Mouse (Mus musculus): ENCODE data around the gene Smc3. TPM values are rescaled to one million over a fixed set of nuclear protein-coding genes. Genes with fewer than 3 reads are reported as not detected.

Gene Smc3
- polyA plus RNA-seq, 1 experiment, result 40.6 TPM

DNA sequence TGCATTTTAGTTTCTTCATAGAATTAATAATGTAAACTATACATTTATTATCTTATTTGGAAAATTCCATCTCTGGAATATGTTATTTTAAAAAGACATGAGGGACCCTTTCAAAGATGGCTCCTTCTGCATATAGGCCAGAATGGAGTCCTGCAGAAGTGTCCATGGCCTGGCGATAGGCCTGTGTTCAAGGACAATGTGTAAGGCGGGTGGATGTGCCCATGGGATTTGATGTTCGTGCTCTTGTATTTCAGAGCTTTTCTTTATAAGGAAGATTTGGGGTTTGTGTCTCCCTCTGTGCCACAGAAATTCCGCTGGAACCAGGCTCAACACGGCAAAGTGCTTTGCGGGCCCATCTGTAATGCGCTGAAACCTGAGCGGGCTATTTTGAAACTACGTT is 79.0 kb downstream of the Smc3 start:
- Histone ChIP-seq H3K4me1 (ENCODE audit: control insufficient read depth, insufficient read depth, low read length) (no peaks in the 10 kb centered on the region), H3K4me3 (ENCODE audit: insufficient read depth, low read length) (no peak overlapping the region), H3K27ac (ENCODE audit: insufficient read depth, low read depth, low read length) (no peak overlapping the region)
- no peak for TF ChIP-seq POLR2A (IDR thresholded peaks at IDR 0.05; ENCODE audit: borderline replicate concordance, low read depth, low read length)
- TF ChIP-seq CTCF (IDR thresholded peaks at IDR 0.05; ENCODE audit: low read depth, low read length), result no peak

DNA sequence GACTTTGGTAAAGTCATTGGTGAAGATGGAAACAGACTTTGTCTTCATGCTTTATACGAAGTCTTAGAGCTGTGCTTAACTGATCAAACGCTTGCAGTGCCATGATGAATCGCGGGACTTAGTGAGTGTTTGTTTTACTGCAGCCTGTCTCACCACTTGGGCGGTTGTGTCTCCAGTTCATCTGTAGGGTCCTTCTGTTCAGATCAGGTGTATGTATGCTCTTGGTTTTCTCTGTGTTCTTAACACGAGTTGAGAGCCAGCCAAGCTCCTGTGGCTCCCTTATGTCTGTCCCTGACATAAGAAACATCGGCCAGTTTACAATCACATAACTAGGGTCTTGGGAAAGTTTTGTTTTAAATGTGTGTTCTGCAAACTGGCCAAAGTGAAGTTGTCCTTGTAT is 79.8 kb downstream of the Smc3 start:
- TF ChIP-seq POLR2A (IDR thresholded peaks at IDR 0.05; ENCODE audit: borderline replicate concordance, low read depth, low read length) (no peak), CTCF (IDR thresholded peaks at IDR 0.05; ENCODE audit: low read depth, low read length) (no peak)
- Histone ChIP-seq H3K4me1 (ENCODE audit: control insufficient read depth, insufficient read depth, low read length) (no peaks in the 10 kb centered on the region), H3K4me3 (ENCODE audit: insufficient read depth, low read length) (no peak overlapping the region), H3K27ac (ENCODE audit: insufficient read depth, low read depth, low read length) (no peak overlapping the region)

DNA sequence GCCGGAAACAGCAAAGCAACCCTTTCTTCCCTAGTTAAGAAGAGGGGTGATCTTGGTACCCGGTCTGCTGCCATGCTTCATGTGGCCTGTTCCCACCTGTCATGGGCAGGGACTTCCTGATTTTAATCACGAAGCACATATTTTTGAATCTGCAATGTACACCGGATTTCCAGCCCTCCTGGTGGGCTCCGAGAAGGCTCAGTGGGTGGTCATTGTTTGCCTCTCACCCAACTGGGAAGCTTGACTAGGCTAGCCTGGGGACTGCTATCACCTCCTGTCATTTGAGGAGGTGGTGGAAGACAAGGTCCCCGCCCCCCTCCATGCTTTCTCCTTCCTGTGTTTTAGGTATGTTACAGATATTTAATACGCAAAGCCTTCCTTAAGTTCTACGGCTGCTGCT is 82.2 kb downstream of the Smc3 start:
- Histone ChIP-seq H3K4me1 (ENCODE audit: control insufficient read depth, insufficient read depth, low read length) (no peaks in the 10 kb centered on the region), H3K4me3 (ENCODE audit: insufficient read depth, low read length) (no peak overlapping the region), H3K27ac (ENCODE audit: insufficient read depth, low read depth, low read length) (no peak overlapping the region)
- TF ChIP-seq CTCF (IDR thresholded peaks at IDR 0.05; ENCODE audit: low read depth, low read length) (no peak), POLR2A (IDR thresholded peaks at IDR 0.05; ENCODE audit: borderline replicate concordance, low read depth, low read length) (no peak)

DNA sequence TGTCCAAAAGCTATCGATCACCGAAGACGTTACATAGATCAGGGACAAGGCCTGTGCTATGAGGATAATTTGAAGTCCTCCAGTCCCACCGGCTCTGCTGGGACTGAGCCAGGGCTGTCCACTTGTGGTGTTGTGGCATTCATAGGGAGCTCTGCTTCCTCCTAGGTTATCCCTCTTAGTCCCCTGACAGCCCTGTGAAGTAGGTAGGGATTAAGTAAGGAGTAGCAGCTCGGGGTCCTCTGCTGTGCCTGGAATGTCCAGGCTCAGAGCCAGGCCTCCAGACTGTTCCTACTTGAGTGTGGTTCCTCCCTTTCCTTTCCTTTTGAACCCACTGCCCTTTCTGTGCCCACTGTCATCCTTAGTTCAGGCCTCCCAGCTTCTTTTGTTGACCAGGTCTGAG is 87.4 kb downstream of the Smc3 start:
- H3K4me1 ChIP-seq (ENCODE audit: control insufficient read depth, insufficient read depth, low read length), result no peaks in the 10 kb centered on the region

DNA sequence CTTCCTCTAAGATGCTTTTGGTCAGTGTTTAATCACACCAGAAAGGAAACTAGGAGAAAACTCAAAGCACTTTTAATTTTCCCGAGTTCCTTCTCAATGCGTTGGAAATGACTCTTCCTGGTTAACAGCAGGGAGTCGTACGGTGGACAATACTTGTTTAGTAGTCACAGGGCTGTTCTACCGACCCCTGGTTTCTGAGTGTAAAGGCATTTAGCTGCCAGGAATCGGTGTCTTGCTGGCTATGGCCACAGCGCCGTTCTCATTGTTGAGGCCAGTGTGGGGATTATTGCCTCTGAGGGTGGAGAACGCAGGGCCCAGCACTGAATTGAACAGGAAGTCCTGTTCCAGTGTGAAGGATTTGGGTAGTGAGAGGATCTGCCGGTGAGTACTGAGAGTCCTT is 90.6 kb downstream of the Smc3 start:
- no peak overlapping the region for H3K4me3 ChIP-seq (ENCODE audit: insufficient read depth, low read length)
- no peak for TF ChIP-seq CTCF (IDR thresholded peaks at IDR 0.05; ENCODE audit: low read depth, low read length)
- no peak for TF ChIP-seq POLR2A (IDR thresholded peaks at IDR 0.05; ENCODE audit: borderline replicate concordance, low read depth, low read length)
- H3K27ac ChIP-seq (ENCODE audit: insufficient read depth, low read depth, low read length), result no peak overlapping the region
- H3K4me1 ChIP-seq (ENCODE audit: control insufficient read depth, insufficient read depth, low read length), result no peaks in the 10 kb centered on the region

More for the DNA sequence above, 87.4 kb downstream of the Smc3 start:
- Histone ChIP-seq H3K4me3 (ENCODE audit: insufficient read depth, low read length) (no peak overlapping the region), H3K27ac (ENCODE audit: insufficient read depth, low read depth, low read length) (no peak overlapping the region)
- TF ChIP-seq CTCF (IDR thresholded peaks at IDR 0.05; ENCODE audit: low read depth, low read length) (no peak), POLR2A (IDR thresholded peaks at IDR 0.05; ENCODE audit: borderline replicate concordance, low read depth, low read length) (no peak)

DNA sequence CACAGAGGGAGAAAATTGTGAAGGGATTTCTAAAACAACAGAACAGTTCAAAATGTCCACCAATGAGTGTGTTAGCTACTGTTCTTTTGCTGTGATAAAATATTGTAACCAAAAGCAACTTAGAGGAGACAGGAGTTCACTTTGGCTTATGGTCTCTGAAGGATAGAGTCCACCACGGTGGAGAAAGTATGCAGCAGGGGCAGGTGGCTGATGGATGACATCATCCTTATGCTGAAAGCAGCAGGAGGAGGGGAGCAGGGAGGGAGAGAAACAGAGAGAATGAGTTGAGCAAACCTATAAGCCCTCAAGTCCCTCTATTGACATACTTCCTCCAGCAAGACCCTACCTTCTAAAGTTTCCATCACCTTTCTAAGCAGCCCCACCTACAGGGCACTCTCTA is 93.8 kb downstream of the Smc3 start:
- no peak for TF ChIP-seq CTCF (IDR thresholded peaks at IDR 0.05; ENCODE audit: low read depth, low read length)
- no peak for TF ChIP-seq POLR2A (IDR thresholded peaks at IDR 0.05; ENCODE audit: borderline replicate concordance, low read depth, low read length)
- Histone ChIP-seq H3K4me3 (ENCODE audit: insufficient read depth, low read length) (no peak overlapping the region), H3K4me1 (ENCODE audit: control insufficient read depth, insufficient read depth, low read length) (no peaks in the 10 kb centered on the region), H3K27ac (ENCODE audit: insufficient read depth, low read depth, low read length) (no peak overlapping the region)

Other genes with a start within 250 kb of the Smc3 start
- not detected in 2 replicates for gene Gm10197, start 228.6 kb upstream of the Smc3 start, polyA plus RNA-seq (2012; ENCODE audit: insufficient read depth, insufficient read length, missing spikeins)
- 40.8 and 44.3 TPM in 2 replicates for gene Smndc1, start 209.8 kb upstream of the Smc3 start, polyA plus RNA-seq (2012; ENCODE audit: insufficient read depth, insufficient read length, missing spikeins)
- gene Dusp5, start 71.3 kb upstream of the Smc3 start, polyA plus RNA-seq (2012; ENCODE audit: insufficient read depth, insufficient read length, missing spikeins), result 0.97 and 1.8 TPM in 2 replicates
- gene Nutf2-ps1, start 11.3 kb upstream of the Smc3 start, polyA plus RNA-seq (2012; ENCODE audit: insufficient read depth, insufficient read length, missing spikeins), result 62.6 and 67.3 TPM in 2 replicates
- gene Rbm20, start 76.9 kb downstream of the Smc3 start, polyA plus RNA-seq (2012; ENCODE audit: insufficient read depth, insufficient read length, missing spikeins), result not detected in 2 replicates

Measured in bone marrow macrophage, adult 2 months (primary cell).